Mouse (Mus musculus) brain, embryonic 18.5 days (tissue): ENCODE results near the gene Dgkg.

Experiments used
- DNase-seq: peaks from one replicate; pipeline ENCODE4 v3.0.0-alpha.2; 2012; ENCODE audit warnings: low read depth, low spot score

The Dgkg gene

GRCm38 (mm10) chr16:22656533-22657444 lies at the start of gene Dgkg:
Gene Dgkg, minus strand, starts transcription at chr16:22657221.
- DNase-seq: peak; percentile 14

- DNase-seq: no peak
Measured at GRCm38 (mm10) chr16:22704946-22705345, 47.9 kb upstream of the Dgkg start.

- no peak for DNase-seq
Measured at GRCm38 (mm10) chr16:22704136-22704535, 47.1 kb upstream of the Dgkg start.

- no peak for DNase-seq
Measured at GRCm38 (mm10) chr16:22698846-22699760, 42.1 kb upstream of the Dgkg start.

GRCm38 (mm10) chr16:22698101-22698500 lies 41.1 kb upstream of the Dgkg start:
- DNase-seq: no peak

GRCm38 (mm10) chr16:22689622-22690021 lies 32.6 kb upstream of the Dgkg start:
- DNase-seq: no peak

GRCm38 (mm10) chr16:22687711-22688230 lies 30.8 kb upstream of the Dgkg start:
- DNase-seq: no peak

GRCm38 (mm10) chr16:22683605-22684004 lies 26.6 kb upstream of the Dgkg start:
- no peak for DNase-seq

- no peak for DNase-seq
Measured at GRCm38 (mm10) chr16:22682727-22683126, 25.7 kb upstream of the Dgkg start.

- no peak for DNase-seq
Measured at GRCm38 (mm10) chr16:22679641-22680040, 22.6 kb upstream of the Dgkg start.

- no peak for DNase-seq
Measured at GRCm38 (mm10) chr16:22674636-22675035, 17.6 kb upstream of the Dgkg start.

- DNase-seq: no peak
Measured at GRCm38 (mm10) chr16:22674164-22674563, 17.1 kb upstream of the Dgkg start.

GRCm38 (mm10) chr16:22664033-22664432 lies 7.0 kb upstream of the Dgkg start:
- DNase-seq: no peak

GRCm38 (mm10) chr16:22663136-22663535 lies 6.1 kb upstream of the Dgkg start:
- no peak for DNase-seq

GRCm38 (mm10) chr16:22661076-22661475 lies 4.1 kb upstream of the Dgkg start:
- no peak for DNase-seq

- no peak for DNase-seq
Measured at GRCm38 (mm10) chr16:22657874-22658789, 1.1 kb upstream of the Dgkg start.

- DNase-seq: no peak
Measured at GRCm38 (mm10) chr16:22655812-22656211, 1.2 kb downstream of the Dgkg start.

- DNase-seq: no peak
Measured at GRCm38 (mm10) chr16:22655223-22655622, 1.8 kb downstream of the Dgkg start.

GRCm38 (mm10) chr16:22654477-22654835 lies 2.6 kb downstream of the Dgkg start:
- no peak for DNase-seq

- no peak for DNase-seq
Measured at GRCm38 (mm10) chr16:22653817-22654476, 3.1 kb downstream of the Dgkg start.

GRCm38 (mm10) chr16:22651244-22651643 lies 5.8 kb downstream of the Dgkg start:
- no peak for DNase-seq
